Mouse (Mus musculus) CH12.LX (cell line): ENCODE measurements around the gene Klhl29. TPM values are rescaled to one million over a fixed set of nuclear protein-coding genes. Genes with fewer than 3 reads are reported as not detected.

Source experiments
- DNase-seq: peaks from one replicate; pipeline ENCODE4 v3.0.0-alpha.2; 2013; ENCODE audit errors: extremely low read depth
- H3K27ac ChIP-seq: 2 replicates; pipeline ENCODE4 v1.5.1; 2012; ENCODE audit warnings: low read depth, mild to moderate bottlenecking, control low read depth, moderate library complexity; ENCODE audit not compliant: insufficient read depth
- H3K27me3 ChIP-seq: replicated peaks from 2 replicates; pipeline ENCODE3; 2012; ENCODE audit warnings: inconsistent platforms
- H3K36me3 ChIP-seq, 2 experiments: replicated peaks in 1 of 2; 2 replicates each; pipeline versions ENCODE3 to v1.6.1; 2012; ENCODE audit warnings: inconsistent platforms in 1 of 2, low read length in 1 of 2, mild to moderate bottlenecking in 1 of 2, mixed read lengths in 1 of 2, moderate library complexity in 1 of 2; ENCODE audit not compliant: control insufficient read depth in 1 of 2, insufficient read depth in 1 of 2
- H3K4me1 ChIP-seq, 2 experiments: 2 replicates each; pipeline ENCODE4 v1.6.1; 2012; ENCODE audit warnings: inconsistent platforms in 1 of 2, moderate library complexity in 1 of 2; ENCODE audit not compliant: insufficient read depth in 2 of 2, control insufficient read depth in 1 of 2
- H3K4me2 ChIP-seq: 2 replicates; pipeline ENCODE4 v1.6.1; 2012; ENCODE audit warnings: low read depth, mild to moderate bottlenecking, control low read depth; ENCODE audit not compliant: poor library complexity, insufficient read depth, severe bottlenecking
- H3K4me3 ChIP-seq, 3 experiments: fragments of 150-350 bp in 1 of 3; sonication (generic) in 1 of 3; replicated peaks in 1 of 3; 2 replicates each; pipeline versions ENCODE3 to v1.5.1; 2011 to 2012; ENCODE audit warnings: low read depth in 2 of 3, low read length in 2 of 3, mild to moderate bottlenecking in 2 of 3, moderate library complexity in 2 of 3, control low read depth in 1 of 3, improper control_type of control experiment in 1 of 3, inconsistent platforms in 1 of 3, mixed read lengths in 1 of 3; ENCODE audit not compliant: poor library complexity in 1 of 3
- H3K79me2 ChIP-seq: replicated peaks from 2 replicates; pipeline ENCODE4 v1.6.1; 2012; ENCODE audit warnings: mild to moderate bottlenecking, moderate library complexity; ENCODE audit not compliant: control insufficient read depth, poor library complexity, insufficient read depth, severe bottlenecking; ENCODE audit errors: extremely low read depth
- H3K9ac ChIP-seq: 2 replicates; pipeline ENCODE4 v1.6.1; 2012; ENCODE audit warnings: low read depth, mild to moderate bottlenecking, control low read depth, moderate library complexity; ENCODE audit not compliant: insufficient read depth
- H3K9me3 ChIP-seq: replicated peaks from 2 replicates; pipeline ENCODE3; 2012; ENCODE audit warnings: low read length, inconsistent platforms, mixed read lengths
- BHLHE40 ChIP-seq: IDR thresholded peaks from 2 replicates; pipeline ENCODE4 v1.6.1; 2011; ENCODE audit warnings: mild to moderate bottlenecking, low read depth, low read length, improper control_type of control experiment
- CHD1 ChIP-seq: IDR thresholded peaks from 2 replicates; pipeline ENCODE4 v1.6.1; 2012; ENCODE audit warnings: low read depth, low read length, improper control_type of control experiment, inconsistent platforms
- CHD2 ChIP-seq: IDR thresholded peaks from 2 replicates; pipeline ENCODE4 v1.6.1; 2011; ENCODE audit warnings: low read length, improper control_type of control experiment
- E2F4 ChIP-seq: IDR thresholded peaks from 2 replicates; pipeline ENCODE4 v1.6.1; 2011; ENCODE audit warnings: low read depth, low read length, improper control_type of control experiment; ENCODE audit not compliant: insufficient replicate concordance
- EP300 ChIP-seq: IDR thresholded peaks from 2 replicates; pipeline ENCODE4 v1.6.1; 2011; ENCODE audit warnings: low read length, improper control_type of control experiment
- GABPA ChIP-seq: IDR thresholded peaks from 2 replicates; pipeline ENCODE4 v1.6.1; 2012; ENCODE audit warnings: low read depth, low read length, improper control_type of control experiment, inconsistent platforms; ENCODE audit not compliant: insufficient replicate concordance
- IRF4 ChIP-seq: IDR thresholded peaks from 2 replicates; pipeline ENCODE4 v1.6.1; 2014; ENCODE audit warnings: low read depth, mild to moderate bottlenecking, inconsistent platforms, low read length, improper control_type of control experiment
- JUN ChIP-seq: IDR thresholded peaks from 2 replicates; pipeline ENCODE4 v1.6.1; 2011; ENCODE audit warnings: low read depth, mild to moderate bottlenecking, low read length, improper control_type of control experiment, moderate library complexity; ENCODE audit not compliant: insufficient read depth
- MAX ChIP-seq: IDR thresholded peaks from 2 replicates; pipeline ENCODE4 v1.6.1; 2011; ENCODE audit warnings: low read length, improper control_type of control experiment
- MXI1 ChIP-seq: IDR thresholded peaks from 2 replicates; pipeline ENCODE4 v1.6.1; 2011; ENCODE audit warnings: mild to moderate bottlenecking, low read depth, low read length, improper control_type of control experiment
- MYC ChIP-seq: IDR thresholded peaks from 2 replicates; pipeline ENCODE4 v1.6.1; 2011; ENCODE audit warnings: low read depth, mild to moderate bottlenecking, improper control_type of control experiment, low read length
- NELFE ChIP-seq: IDR thresholded peaks from 2 replicates; pipeline ENCODE4 v1.6.1; 2011; ENCODE audit warnings: low read depth, low read length, improper control_type of control experiment
- POLR2AphosphoS2 ChIP-seq: IDR thresholded peaks from 2 replicates; pipeline ENCODE4 v1.6.1; 2011; ENCODE audit warnings: low read depth, low read length, improper control_type of control experiment
- SMC3 ChIP-seq: IDR thresholded peaks from 2 replicates; pipeline ENCODE4 v1.6.1; 2011; ENCODE audit warnings: low read depth, low read length, improper control_type of control experiment
- TBP ChIP-seq: conservative IDR thresholded peaks from 2 replicates; pipeline ENCODE4 v1.6.1; 2011; ENCODE audit warnings: low read depth, low read length, improper control_type of control experiment
- USF1 ChIP-seq: IDR thresholded peaks from 2 replicates; pipeline ENCODE4 v1.6.1; 2014; ENCODE audit warnings: low read depth, mild to moderate bottlenecking, inconsistent platforms, low read length, improper control_type of control experiment
- ZKSCAN1 ChIP-seq: IDR thresholded peaks from 2 replicates; pipeline ENCODE4 v1.6.1; 2012; ENCODE audit warnings: low read depth, inconsistent platforms, low read length, improper control_type of control experiment, borderline replicate concordance
- dilution Hi-C: fragments of 300-500 bp; cut with MboI; formaldehyde crosslinking; loops from 2 replicates; pipeline ENCODE4 v1.14.3; 2020; ENCODE audit warnings: low sequenced_read_pairs; ENCODE audit not compliant: extremely low pct_unique_long_range_greater_than_20kb, extremely low pct_ligation_motif_present
- in situ Hi-C: fragments of 300-500 bp; cut with MboI; formaldehyde crosslinking; loops from 3 replicates; pipeline ENCODE4 v1.14.3; 2019; ENCODE audit warnings: low sequenced_read_pairs, low pct_ligation_motif_present, low pct_unique_long_range_greater_than_20kb, mixed read lengths
- polyA plus RNA-seq: library from polyadenylated mRNA; unstranded; fragments of >175 nt; gene quantifications from 2 replicates; pipeline ENCODE4 v1.2.1, GENCODE M21; 2012; ENCODE audit warnings: low read depth; ENCODE audit not compliant: insufficient read length
- total RNA-seq, 2 experiments: library from RNA; depleted of rRNA; stranded (reverse); fragments of 300-350 nt in 1 of 2; fragments of >200 nt in 1 of 2; gene quantifications; 2 replicates each; pipeline ENCODE4 v1.2.3; 2012 to 2014

Gene Klhl29
- total and polyA plus RNA-seq, 3 experiments: 0.04 TPM; not detected in 2

DNA sequence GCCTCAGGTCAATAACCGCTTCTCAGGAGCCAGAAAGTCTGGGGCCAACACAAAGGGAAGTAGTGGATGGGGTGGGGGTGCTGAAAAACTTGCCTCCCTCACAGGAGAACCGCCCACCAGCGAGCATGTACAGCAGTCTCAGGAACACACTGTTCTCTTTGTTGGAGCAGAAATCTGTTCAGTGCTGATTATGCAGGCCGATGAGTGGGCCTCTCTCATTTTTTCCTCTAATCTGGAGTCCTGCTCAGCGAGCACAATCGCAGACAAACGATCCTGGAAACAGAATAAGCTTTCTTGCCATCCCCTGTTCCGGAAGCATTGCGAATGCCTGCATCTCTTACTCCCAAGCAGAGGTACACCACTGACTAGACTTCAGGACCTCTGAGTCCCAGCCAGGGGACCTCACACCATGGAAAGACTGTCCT lies 107.3 kb downstream of the Klhl29 start:
- Histone ChIP-seq H3K4me2 (no peak overlapping the region), H3K27me3 (no peaks in the 10 kb centered on the region), H3K9me3 (no peaks in the 10 kb centered on the region), H3K4me1 (peaks cover 0 to 12% of the 10 kb centered on the region in 2 experiments; a peak in 1 of 4 replicates), H3K36me3 (no peaks in the 10 kb centered on the region), H3K27ac (no peak overlapping the region), H3K4me3 (no peak overlapping the region), H3K79me2 (no peaks in the 10 kb centered on the region), H3K9ac (no peak overlapping the region)
- dilution Hi-C loops: no loop called here
- TF ChIP-seq POLR2AphosphoS2 (no peak), GABPA (no peak), MAX (no peak), MYC (no peak), EP300 (no peak)
- in situ Hi-C loops: no loop called here
- DNase-seq: no peak

DNA sequence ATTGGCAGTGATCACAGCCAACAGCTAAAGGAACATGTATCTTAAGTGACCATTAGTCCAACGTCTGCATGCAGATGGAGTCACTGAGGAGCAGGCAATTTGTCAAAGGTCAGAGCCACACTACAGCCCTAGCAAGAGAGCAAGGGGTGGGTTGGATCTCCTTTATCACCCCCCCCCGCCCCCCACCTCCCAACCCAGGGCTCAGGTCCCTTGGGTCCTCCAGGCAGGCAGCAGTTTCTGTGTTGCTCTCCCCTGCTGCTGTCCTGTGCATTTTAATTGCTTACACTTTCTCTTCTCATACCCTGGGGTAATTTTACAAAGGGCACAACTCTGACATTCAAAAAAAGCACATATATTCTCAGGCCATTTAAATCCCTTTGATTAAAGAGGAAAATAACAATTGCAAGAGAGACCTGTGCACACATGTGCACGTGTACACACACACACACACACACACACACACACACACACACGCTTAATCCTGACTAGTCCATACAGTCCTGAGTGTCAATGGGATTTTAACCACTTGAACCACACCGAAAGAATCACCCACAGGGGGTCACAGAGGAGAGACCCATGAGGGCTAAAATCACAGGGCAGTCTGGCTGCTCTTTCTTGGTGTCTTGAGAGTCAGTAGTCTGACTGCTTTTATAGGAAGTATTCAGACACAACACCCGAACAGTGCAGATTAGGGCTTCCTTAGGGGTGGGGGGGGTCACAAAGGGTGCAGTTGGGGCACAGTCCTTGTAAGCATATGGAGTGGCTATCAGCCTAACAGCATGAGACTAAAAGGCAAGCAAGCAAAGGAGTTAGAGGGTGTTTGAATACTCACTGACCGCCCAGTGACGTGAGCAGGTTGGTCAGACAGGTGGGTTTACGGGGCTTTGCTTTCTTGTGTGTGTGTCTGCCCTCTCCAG lies 108.0 kb downstream of the Klhl29 start:
- Histone ChIP-seq H3K9me3 (no peaks in the 10 kb centered on the region), H3K9ac (no peak overlapping the region), H3K27ac (no peak overlapping the region), H3K4me3 (no peak overlapping the region), H3K4me1 (peaks cover 0 to 12% of the 10 kb centered on the region in 2 experiments; a peak in 1 of 4 replicates), H3K4me2 (no peak overlapping the region), H3K36me3 (no peaks in the 10 kb centered on the region), H3K79me2 (no peaks in the 10 kb centered on the region), H3K27me3 (no peaks in the 10 kb centered on the region)
- in situ Hi-C loops: no loop called here
- dilution Hi-C loops: no loop called here
- DNase-seq: no peak
- TF ChIP-seq ZKSCAN1: no peak
- no peak for TF ChIP-seq SMC3
- no peak for TF ChIP-seq IRF4
- no peak for TF ChIP-seq MYC
- no peak for TF ChIP-seq USF1
- no peak for TF ChIP-seq MXI1
- no peak for TF ChIP-seq CHD1
- TF ChIP-seq BHLHE40: no peak
- no peak for TF ChIP-seq NELFE
- no peak for TF ChIP-seq E2F4
- TF ChIP-seq CHD2: no peak
- TF ChIP-seq TBP: no peak
- TF ChIP-seq JUN: no peak
